Mouse (Mus musculus): ENCODE results near the gene Triml1. TPM values are rescaled to one million over a fixed set of nuclear protein-coding genes. Genes with fewer than 3 reads are reported as not detected.

Triml1 gene
- not detected in 2 replicates for polyA plus RNA-seq (2014; fragmentation: Nextera tagmentation; extraction: Ambion mirVana)

- no peak for ATAC-seq (ENCODE audit: low read depth)
- WGBS: 87% methylated on average over 2 of the region's 2 CpGs
- H3K27me3 ChIP-seq (ENCODE audit: control insufficient read depth, insufficient read depth, low read length): no peaks in the 10 kb centered on the region
These were observed at the start of gene Triml1 for GRCm38 (mm10) chr8:43141386-43141785. TSS of gene Triml1 (minus strand) at chr8:43141486.

GRCm38 (mm10) chr8:43182281-43182680 is 41.0 kb upstream of the Triml1 start:
- no peaks in the 10 kb centered on the region for H3K9me3 ChIP-seq (ENCODE audit: control insufficient read depth, low read length)
- 88% methylated on average over 2 of the region's 2 CpGs for WGBS

More at GRCm38 (mm10) chr8:43141386-43141785, at the start of gene Triml1:
- Histone ChIP-seq H3K36me3 (ENCODE audit: control insufficient read depth, insufficient read depth, low read length) (no peaks in the 10 kb centered on the region), H3K4me2 (ENCODE audit: low read depth, low read length) (no peak within 1 kb of the TSS), H3K9ac (replicated peaks; ENCODE audit: low read depth, low read length) (no peak within 1 kb of the TSS), H3K9me3 (ENCODE audit: control insufficient read depth, low read length) (no peaks in the 10 kb centered on the region), H3K4me3 (ENCODE audit: low read depth, low read length) (no peak within 1 kb of the TSS), H3K4me1 (ENCODE audit: control insufficient read depth, insufficient read depth, low read length) (no peaks in the 10 kb centered on the region), H3K27ac (ENCODE audit: low read depth, low read length) (no peak within 1 kb of the TSS)

GRCm38 (mm10) chr8:43180054-43180690 is 38.9 kb upstream of the Triml1 start, which contains the start of gene Triml2:
TSS of gene Triml2 (plus strand) at chr8:43180541.
- Histone ChIP-seq H3K4me2 (ENCODE audit: low read depth, low read length) (no peak within 1 kb of the TSS), H3K27ac (ENCODE audit: low read depth, low read length) (no peak within 1 kb of the TSS), H3K9me3 (ENCODE audit: control insufficient read depth, low read length) (no peaks in the 10 kb centered on the region; the same call in 1 of the 2 replicates), H3K9ac (replicated peaks; ENCODE audit: low read depth, low read length) (no peak within 1 kb of the TSS), H3K27me3 (ENCODE audit: control insufficient read depth, insufficient read depth, low read length) (no peaks in the 10 kb centered on the region), H3K4me3 (ENCODE audit: low read depth, low read length) (no peak within 1 kb of the TSS), H3K36me3 (ENCODE audit: control insufficient read depth, insufficient read depth, low read length) (no peaks in the 10 kb centered on the region), H3K4me1 (ENCODE audit: control insufficient read depth, insufficient read depth, low read length) (no peaks in the 10 kb centered on the region)
- ATAC-seq (ENCODE audit: low read depth): no peak
- WGBS: 97% methylated on average over 13 of the region's 13 CpGs

More at GRCm38 (mm10) chr8:43182281-43182680, 41.0 kb upstream of the Triml1 start:
- Histone ChIP-seq H3K27ac (ENCODE audit: low read depth, low read length) (no peak overlapping the region), H3K4me1 (ENCODE audit: control insufficient read depth, insufficient read depth, low read length) (no peaks in the 10 kb centered on the region), H3K9ac (replicated peaks; ENCODE audit: low read depth, low read length) (no peak overlapping the region), H3K36me3 (ENCODE audit: control insufficient read depth, insufficient read depth, low read length) (no peaks in the 10 kb centered on the region), H3K27me3 (ENCODE audit: control insufficient read depth, insufficient read depth, low read length) (no peaks in the 10 kb centered on the region), H3K4me3 (ENCODE audit: low read depth, low read length) (no peak overlapping the region), H3K4me2 (ENCODE audit: low read depth, low read length) (no peak overlapping the region)
- ATAC-seq (ENCODE audit: low read depth): no peak

GRCm38 (mm10) chr8:43179189-43179588 is 37.9 kb upstream of the Triml1 start:
- Histone ChIP-seq H3K36me3 (ENCODE audit: control insufficient read depth, insufficient read depth, low read length) (no peaks in the 10 kb centered on the region), H3K4me2 (ENCODE audit: low read depth, low read length) (no peak overlapping the region), H3K4me1 (ENCODE audit: control insufficient read depth, insufficient read depth, low read length) (no peaks in the 10 kb centered on the region), H3K9me3 (ENCODE audit: control insufficient read depth, low read length) (no peaks in the 10 kb centered on the region; the same call in 1 of the 2 replicates), H3K27me3 (ENCODE audit: control insufficient read depth, insufficient read depth, low read length) (no peaks in the 10 kb centered on the region), H3K4me3 (ENCODE audit: low read depth, low read length) (no peak overlapping the region), H3K27ac (ENCODE audit: low read depth, low read length) (no peak overlapping the region), H3K9ac (replicated peaks; ENCODE audit: low read depth, low read length) (no peak overlapping the region)
- no peak for ATAC-seq (ENCODE audit: low read depth)
- 75% methylated on average over 4 of the region's 4 CpGs for WGBS

GRCm38 (mm10) chr8:43178263-43178662 is 37.0 kb upstream of the Triml1 start:
- no peaks in the 10 kb centered on the region for H3K4me1 ChIP-seq (ENCODE audit: control insufficient read depth, insufficient read depth, low read length)
- no peaks in the 10 kb centered on the region for H3K36me3 ChIP-seq (ENCODE audit: control insufficient read depth, insufficient read depth, low read length)
- no peak overlapping the region for H3K9ac ChIP-seq (replicated peaks; ENCODE audit: low read depth, low read length)
- no peak overlapping the region for H3K4me3 ChIP-seq (ENCODE audit: low read depth, low read length)
- WGBS: 52% methylated on average over 3 of the region's 3 CpGs
- H3K27me3 ChIP-seq (ENCODE audit: control insufficient read depth, insufficient read depth, low read length): no peaks in the 10 kb centered on the region
- H3K4me2 ChIP-seq (ENCODE audit: low read depth, low read length): no peak overlapping the region
- no peaks in the 10 kb centered on the region; the same call in 1 of the 2 replicates for H3K9me3 ChIP-seq (ENCODE audit: control insufficient read depth, low read length)
- no peak for ATAC-seq (ENCODE audit: low read depth)
- no peak overlapping the region for H3K27ac ChIP-seq (ENCODE audit: low read depth, low read length)

GRCm38 (mm10) chr8:43176766-43177486 is 35.6 kb upstream of the Triml1 start:
- 93% methylated on average over 6 of the region's 6 CpGs for WGBS

GRCm38 (mm10) chr8:43169249-43169755 is 28.0 kb upstream of the Triml1 start:
- H3K36me3 ChIP-seq (ENCODE audit: control insufficient read depth, insufficient read depth, low read length): no peaks in the 10 kb centered on the region
- H3K4me2 ChIP-seq (ENCODE audit: low read depth, low read length): no peak overlapping the region
- H3K4me1 ChIP-seq (ENCODE audit: control insufficient read depth, insufficient read depth, low read length): no peaks in the 10 kb centered on the region
- WGBS: 89% methylated on average over 6 of the region's 6 CpGs
- H3K27me3 ChIP-seq (ENCODE audit: control insufficient read depth, insufficient read depth, low read length): no peaks in the 10 kb centered on the region
- H3K9me3 ChIP-seq (ENCODE audit: control insufficient read depth, low read length): no peaks in the 10 kb centered on the region
- ATAC-seq (ENCODE audit: low read depth): no peak
- no peak overlapping the region for H3K9ac ChIP-seq (replicated peaks; ENCODE audit: low read depth, low read length)
- no peak overlapping the region for H3K4me3 ChIP-seq (ENCODE audit: low read depth, low read length)
- H3K27ac ChIP-seq (ENCODE audit: low read depth, low read length): no peak overlapping the region

More at GRCm38 (mm10) chr8:43176766-43177486, 35.6 kb upstream of the Triml1 start:
- H3K9me3 ChIP-seq (ENCODE audit: control insufficient read depth, low read length): no peaks in the 10 kb centered on the region; the same call in 1 of the 2 replicates
- no peaks in the 10 kb centered on the region for H3K4me1 ChIP-seq (ENCODE audit: control insufficient read depth, insufficient read depth, low read length)
- ATAC-seq (ENCODE audit: low read depth): no peak
- H3K36me3 ChIP-seq (ENCODE audit: control insufficient read depth, insufficient read depth, low read length): no peaks in the 10 kb centered on the region
- H3K27ac ChIP-seq (ENCODE audit: low read depth, low read length): no peak overlapping the region
- H3K9ac ChIP-seq (replicated peaks; ENCODE audit: low read depth, low read length): no peak overlapping the region
- H3K4me3 ChIP-seq (ENCODE audit: low read depth, low read length): no peak overlapping the region
- no peak overlapping the region for H3K4me2 ChIP-seq (ENCODE audit: low read depth, low read length)
- H3K27me3 ChIP-seq (ENCODE audit: control insufficient read depth, insufficient read depth, low read length): no peaks in the 10 kb centered on the region

GRCm38 (mm10) chr8:43168083-43168482 is 26.8 kb upstream of the Triml1 start:
- Histone ChIP-seq H3K4me2 (ENCODE audit: low read depth, low read length) (no peak overlapping the region), H3K36me3 (ENCODE audit: control insufficient read depth, insufficient read depth, low read length) (no peaks in the 10 kb centered on the region), H3K9me3 (ENCODE audit: control insufficient read depth, low read length) (no peaks in the 10 kb centered on the region), H3K4me1 (ENCODE audit: control insufficient read depth, insufficient read depth, low read length) (no peaks in the 10 kb centered on the region), H3K27ac (ENCODE audit: low read depth, low read length) (no peak overlapping the region), H3K9ac (replicated peaks; ENCODE audit: low read depth, low read length) (no peak overlapping the region), H3K4me3 (ENCODE audit: low read depth, low read length) (no peak overlapping the region), H3K27me3 (ENCODE audit: control insufficient read depth, insufficient read depth, low read length) (no peaks in the 10 kb centered on the region)
- 92% methylated on average over 4 of the region's 4 CpGs for WGBS
- no peak for ATAC-seq (ENCODE audit: low read depth)

- H3K27me3 ChIP-seq (ENCODE audit: control insufficient read depth, insufficient read depth, low read length): no peaks in the 10 kb centered on the region
- no peak overlapping the region for H3K27ac ChIP-seq (ENCODE audit: low read depth, low read length)
- H3K9me3 ChIP-seq (ENCODE audit: control insufficient read depth, low read length): no peaks in the 10 kb centered on the region
- H3K4me2 ChIP-seq (ENCODE audit: low read depth, low read length): no peak overlapping the region
- H3K4me1 ChIP-seq (ENCODE audit: control insufficient read depth, insufficient read depth, low read length): no peaks in the 10 kb centered on the region
- ATAC-seq (ENCODE audit: low read depth): no peak
- no peaks in the 10 kb centered on the region for H3K36me3 ChIP-seq (ENCODE audit: control insufficient read depth, insufficient read depth, low read length)
- WGBS: 86% methylated on average over 3 of the region's 3 CpGs
- H3K9ac ChIP-seq (replicated peaks; ENCODE audit: low read depth, low read length): no peak overlapping the region
- no peak overlapping the region for H3K4me3 ChIP-seq (ENCODE audit: low read depth, low read length)
These were observed 23.2 kb upstream of the Triml1 start for GRCm38 (mm10) chr8:43164453-43164852.
